Mouse (Mus musculus) forebrain, embryonic 10.5 days (tissue): ENCODE results near the gene Drap1. TPM values are rescaled to one million over a fixed set of nuclear protein-coding genes. Genes with fewer than 3 reads are reported as not detected.

ENCODE experiments used
- DNase-seq: peaks from one replicate; pipeline ENCODE4 v3.0.0-alpha.2; 2017; ENCODE audit warnings: low spot score; ENCODE audit errors: extremely low spot score
- H3K27ac ChIP-seq: fragments of 300-500 bp; sonication (generic); 2 replicates; pipeline ENCODE4 v1.5.1; 2016; ENCODE audit warnings: mild to moderate bottlenecking
- H3K27me3 ChIP-seq: fragments of 300-500 bp; sonication (generic); 2 replicates; pipeline ENCODE4 v1.6.1; 2016; ENCODE audit warnings: mild to moderate bottlenecking; ENCODE audit not compliant: poor library complexity, severe bottlenecking
- H3K36me3 ChIP-seq: fragments of 300-500 bp; sonication (generic); replicated peaks from 2 replicates; pipeline ENCODE4 v1.6.1; 2016; ENCODE audit warnings: mild to moderate bottlenecking, moderate library complexity
- H3K4me1 ChIP-seq: fragments of 300-500 bp; sonication (generic); 2 replicates; pipeline ENCODE4 v1.6.1; 2016
- H3K4me3 ChIP-seq: fragments of 300-500 bp; sonication (generic); 2 replicates; pipeline ENCODE4 v1.5.1; 2016; ENCODE audit warnings: mild to moderate bottlenecking, moderate library complexity
- H3K9me3 ChIP-seq: fragments of 300-500 bp; sonication (generic); 2 replicates; pipeline ENCODE4 v1.6.1; 2016; ENCODE audit warnings: mild to moderate bottlenecking, moderate library complexity
- WGBS: fragments of 180-500 bp; shearing (Covaris S2); methylation state at CpG from one replicate; pipeline ENCODE4 v1.1.7; 2016; 5-methylcytosine and 5-hydroxymethylcytosine counted together
- polyA plus RNA-seq: library from polyadenylated mRNA; unstranded; fragments of >200 nt; fragmentation: Nextera tagmentation; extraction: Ambion mirVana; gene quantifications from 2 replicates; pipeline ENCODE4 v1.2.1, GENCODE M21; 2016

Gene Drap1
- polyA plus RNA-seq, 1 experiment from 2014 or later = 198 TPM

DNA sequence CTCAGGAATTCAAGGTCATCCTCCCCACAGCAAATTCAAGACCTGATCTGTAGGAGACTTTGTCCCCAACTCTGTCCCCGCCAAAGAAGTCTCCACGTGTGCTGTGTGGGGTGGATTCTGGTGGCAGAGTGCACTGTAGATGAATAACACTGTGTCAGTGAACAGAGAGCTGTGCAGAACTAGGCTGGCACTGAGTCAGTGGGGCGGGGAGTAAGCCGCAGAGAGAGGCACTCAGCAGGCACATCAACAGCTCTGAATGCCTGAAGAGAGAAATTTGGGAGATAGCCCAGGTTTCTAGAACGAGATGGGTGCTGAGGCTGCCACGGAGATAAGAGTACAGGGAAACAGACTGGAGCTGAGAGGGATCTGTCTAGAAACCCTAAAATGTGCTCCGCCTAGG lies 34.2 kb upstream of the Drap1 start:
- Histone ChIP-seq H3K9me3 (no peaks in the 10 kb centered on the region), H3K36me3 (peaks cover 32% of the 10 kb centered on the region), H3K4me3 (no peak overlapping the region), H3K4me1 (peaks cover 61% of the 10 kb centered on the region), H3K27me3 (peaks cover 19% of the 10 kb centered on the region), H3K27ac (no peak overlapping the region)
- DNase-seq = no peak
- 68% methylated on average over 7 of the region's 7 CpGs for WGBS

DNA sequence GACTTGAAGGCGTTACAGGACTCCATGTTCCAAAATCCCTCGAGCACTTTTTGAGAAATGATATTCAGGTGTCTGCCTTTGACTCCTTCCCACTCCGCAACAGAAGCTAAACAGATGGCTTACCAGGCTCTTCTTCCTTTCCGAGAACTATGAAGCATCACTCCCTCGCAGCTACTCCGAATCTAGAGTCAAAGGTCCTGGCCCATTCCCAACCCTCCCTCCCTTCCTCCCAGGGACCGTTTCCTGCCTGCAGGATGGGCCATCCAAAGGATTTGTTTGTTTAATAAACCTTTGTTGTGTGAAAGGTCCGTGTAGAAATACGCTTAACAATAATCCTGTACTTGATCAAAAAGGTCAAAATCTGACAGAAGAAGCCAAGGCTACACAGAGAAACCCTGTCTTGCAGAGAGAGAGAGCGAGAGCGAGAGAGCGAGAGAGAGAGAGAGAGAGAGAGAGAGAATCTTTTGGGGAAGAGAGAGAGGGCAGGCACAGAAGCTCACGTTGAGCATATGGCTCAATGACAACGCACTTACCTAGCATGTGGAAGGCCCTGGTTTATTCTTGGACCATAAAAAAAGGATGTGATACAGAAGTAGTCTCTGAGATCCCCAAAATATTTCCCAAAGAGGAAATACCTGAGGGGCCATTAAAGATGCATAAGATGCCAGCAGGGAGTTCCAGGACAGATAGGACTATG lies 33.1 kb upstream of the Drap1 start, which contains the start of gene Ccdc85b:
Gene Ccdc85b, minus strand, starts transcription at position 149 of the 697 bp plus-strand sequence.
- 15% methylated on average over 14 of the region's 14 CpGs for WGBS
- Histone ChIP-seq H3K27ac (peak within 1 kb of the TSS; percentile 88), H3K36me3 (peaks cover 26% of the 10 kb centered on the region), H3K9me3 (no peaks in the 10 kb centered on the region), H3K27me3 (peaks cover 19% of the 10 kb centered on the region), H3K4me3 (peak within 1 kb of the TSS; percentile 87), H3K4me1 (peaks cover 55% of the 10 kb centered on the region)
- no peak for DNase-seq

DNA sequence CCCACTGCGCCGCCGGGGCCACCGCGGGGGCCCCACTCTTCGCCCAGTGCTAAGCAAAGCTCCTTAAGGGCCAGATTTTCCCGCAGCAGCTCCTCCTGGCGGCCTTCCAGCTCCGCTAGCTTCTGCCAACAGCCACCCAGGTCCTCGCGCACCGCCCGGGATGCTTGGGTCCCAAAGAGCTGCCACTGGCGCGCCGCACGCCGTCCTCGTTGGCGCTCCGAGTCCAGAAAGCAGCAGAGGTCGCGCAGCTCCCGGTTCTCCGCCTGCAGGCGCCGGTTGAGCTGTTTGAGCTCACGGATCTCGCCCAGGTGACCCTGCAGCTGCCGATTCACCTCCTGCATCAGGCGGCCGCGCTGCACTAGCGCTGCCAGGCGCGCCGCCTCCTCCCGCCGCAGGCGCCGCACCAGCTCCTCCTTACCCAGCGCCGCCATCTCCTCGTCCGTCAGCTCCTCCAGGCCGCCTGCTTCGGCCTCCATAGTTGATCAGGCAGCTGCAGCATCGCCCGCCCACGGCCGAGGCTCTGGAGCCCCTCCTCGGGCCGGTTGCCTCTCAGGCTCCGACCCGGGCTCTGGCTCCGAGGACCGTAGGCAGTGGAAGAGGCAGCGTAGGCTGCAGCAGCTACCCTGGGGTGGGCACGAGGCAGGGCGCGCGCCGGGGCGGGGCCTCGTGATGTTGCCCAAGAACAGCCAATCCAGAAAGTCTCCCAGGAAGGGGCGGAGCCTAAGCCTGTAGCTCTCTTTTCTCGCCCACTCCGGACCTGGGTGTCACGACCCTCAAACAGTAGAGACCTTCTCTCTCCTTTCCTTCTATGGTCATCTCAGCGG lies 32.4 kb upstream of the Drap1 start:
- Histone ChIP-seq H3K27ac (peak overlapping the region; percentile 88), H3K27me3 (peaks cover 19% of the 10 kb centered on the region), H3K36me3 (peaks cover 18% of the 10 kb centered on the region), H3K9me3 (no peaks in the 10 kb centered on the region), H3K4me3 (peak overlapping the region; percentile 87), H3K4me1 (peaks cover 55% of the 10 kb centered on the region)
- DNase-seq = peak; percentile 94
- WGBS = under 1% methylated on average over 70 of the region's 70 CpGs

DNA sequence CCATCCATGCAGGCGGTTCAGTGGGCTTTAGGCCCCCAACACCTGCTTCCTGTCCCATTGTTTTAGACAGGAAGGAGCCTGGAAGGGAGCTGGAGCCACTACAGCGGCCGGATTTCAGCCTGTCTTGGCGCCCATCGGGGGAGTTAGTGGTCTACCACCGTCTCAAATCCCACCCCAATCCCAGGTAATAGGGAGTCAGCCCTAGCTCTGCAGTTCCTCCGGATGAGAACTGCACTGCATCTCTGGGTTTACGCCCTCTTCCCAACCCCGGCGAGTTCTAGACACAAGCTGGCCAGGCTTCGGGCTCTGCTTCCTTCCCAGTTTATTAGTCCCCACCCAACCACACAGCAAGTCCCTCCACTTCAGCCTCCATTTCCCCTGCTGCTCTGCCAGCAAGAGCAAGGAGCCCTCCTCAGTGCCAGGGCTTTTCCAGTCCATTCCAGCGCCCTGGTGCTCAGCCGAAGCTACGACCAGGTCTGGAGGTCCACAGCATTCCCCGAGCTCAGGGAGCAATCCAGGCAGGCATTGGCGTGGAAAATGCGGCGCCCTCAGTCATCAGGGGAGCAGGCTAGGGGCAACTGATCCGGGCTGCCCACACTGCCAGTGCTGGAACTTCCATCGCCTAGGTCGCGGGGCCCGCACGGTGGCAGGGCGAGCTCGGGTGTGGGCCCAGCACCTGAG lies 31.6 kb upstream of the Drap1 start:
- Histone ChIP-seq H3K27ac (peak overlapping the region; percentile 88), H3K4me3 (peak overlapping the region; percentile 87), H3K36me3 (peaks cover 16% of the 10 kb centered on the region), H3K27me3 (peaks cover 26% of the 10 kb centered on the region), H3K9me3 (no peaks in the 10 kb centered on the region), H3K4me1 (peaks cover 51% of the 10 kb centered on the region)
- no peak for DNase-seq
- 7% methylated on average over 26 of the region's 26 CpGs for WGBS

DNA sequence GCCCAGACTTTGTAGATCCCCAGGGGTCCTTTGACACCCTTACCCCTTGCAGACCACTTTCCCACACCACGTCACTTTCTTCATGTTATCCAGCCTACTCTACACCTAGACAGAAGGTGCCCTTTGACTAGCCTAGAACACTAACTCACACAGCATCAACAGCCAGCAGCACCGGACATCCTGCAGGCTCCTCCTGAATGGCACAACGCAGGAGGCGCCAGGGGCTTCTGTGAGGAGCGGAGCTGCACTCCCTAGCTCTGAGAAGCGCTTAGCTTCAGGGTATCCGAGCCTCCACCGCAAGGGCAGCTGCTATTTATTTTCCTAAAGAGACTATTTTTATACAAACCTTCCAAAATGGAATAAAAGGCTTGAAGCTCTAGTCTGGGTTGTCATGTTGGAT lies 30.8 kb upstream of the Drap1 start:
- 72% methylated on average over 8 of the region's 8 CpGs for WGBS
- DNase-seq = no peak
- H3K27ac ChIP-seq = peak overlapping the region; percentile 88; the same call in 1 of the 2 replicates

DNA sequence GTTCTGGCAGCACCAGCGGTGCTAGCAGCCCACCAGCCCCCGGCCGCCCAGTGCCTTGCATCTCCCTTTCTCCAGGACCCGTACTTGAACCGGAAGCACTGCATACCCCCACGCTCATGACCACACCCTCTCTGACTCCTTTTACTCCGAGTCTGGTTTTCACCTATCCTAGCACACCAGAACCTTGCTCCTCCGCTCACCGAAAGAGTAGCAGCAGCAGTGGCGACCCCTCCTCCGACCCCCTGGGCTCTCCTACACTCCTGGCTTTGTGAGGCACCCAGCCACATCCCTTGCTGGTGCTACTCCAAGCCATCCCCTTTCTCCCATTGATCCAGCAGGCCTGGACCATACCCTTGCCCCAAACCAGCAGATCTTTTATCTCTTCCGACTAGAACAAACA lies 30.3 kb upstream of the Drap1 start:
- Histone ChIP-seq H3K36me3 (peaks cover 16% of the 10 kb centered on the region), H3K4me1 (peaks cover 43% of the 10 kb centered on the region), H3K27me3 (peaks cover 39% of the 10 kb centered on the region), H3K4me3 (peak overlapping the region; percentile 87), H3K27ac (no peak overlapping the region), H3K9me3 (no peaks in the 10 kb centered on the region)
- WGBS = 86% methylated on average over 12 of the region's 12 CpGs
- DNase-seq = no peak

More for the DNA sequence above, 30.8 kb upstream of the Drap1 start:
- peaks cover 34% of the 10 kb centered on the region for H3K27me3 ChIP-seq
- peak overlapping the region; percentile 87 for H3K4me3 ChIP-seq
- peaks cover 16% of the 10 kb centered on the region for H3K36me3 ChIP-seq
- no peaks in the 10 kb centered on the region for H3K9me3 ChIP-seq
- peaks cover 44% of the 10 kb centered on the region for H3K4me1 ChIP-seq

DNA sequence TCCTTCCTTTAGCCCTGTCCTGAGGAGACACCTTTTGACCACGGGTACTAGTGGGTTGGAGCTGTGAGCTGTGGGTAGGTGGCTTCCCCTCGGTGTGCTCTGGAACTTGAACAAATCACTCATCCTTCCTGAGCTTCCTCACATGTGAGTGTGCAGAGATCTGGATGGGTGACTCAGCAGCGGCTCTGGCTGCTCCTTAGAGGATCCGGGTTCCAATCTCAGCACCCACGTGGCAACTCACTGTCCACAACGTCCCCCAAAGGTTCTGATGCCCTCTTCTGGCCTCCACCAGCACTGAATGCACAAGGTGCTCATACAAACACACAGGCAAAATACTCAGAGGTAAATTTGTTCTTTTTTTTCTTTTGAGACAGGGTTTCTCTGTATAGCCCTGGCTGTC lies 27.0 kb upstream of the Drap1 start:
- H3K27me3 ChIP-seq = peaks cover 53% of the 10 kb centered on the region
- no peak overlapping the region for H3K4me3 ChIP-seq
- H3K4me1 ChIP-seq = peaks cover 43% of the 10 kb centered on the region
- H3K36me3 ChIP-seq = peaks cover 16% of the 10 kb centered on the region
- WGBS = 80% methylated on average over 6 of the region's 6 CpGs
- DNase-seq = no peak
- H3K27ac ChIP-seq = no peak overlapping the region
- H3K9me3 ChIP-seq = peaks cover 6% of the 10 kb centered on the region; the same call in 1 of the 2 replicates

DNA sequence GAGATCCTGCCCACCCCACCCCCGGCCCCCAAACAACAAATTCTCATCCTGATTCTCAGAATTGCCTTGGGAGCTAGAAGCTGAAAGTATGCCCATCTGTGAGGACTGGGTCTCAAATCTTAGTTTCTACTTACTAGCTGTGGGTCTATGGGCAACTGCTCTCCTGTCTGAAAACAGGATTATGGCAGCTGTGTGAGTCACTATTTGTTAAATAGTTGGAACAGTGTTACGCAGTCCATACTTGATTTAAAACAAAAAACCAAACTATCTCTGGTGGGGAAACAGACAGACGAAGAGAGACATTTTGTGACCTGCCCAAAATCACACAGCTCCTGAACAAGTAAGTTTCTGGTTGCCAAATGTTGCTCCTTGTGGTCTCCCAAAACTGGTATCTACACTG lies 24.9 kb upstream of the Drap1 start:
- peaks cover 6% of the 10 kb centered on the region; the same call in 1 of the 2 replicates for H3K9me3 ChIP-seq
- peaks cover 11% of the 10 kb centered on the region for H3K36me3 ChIP-seq
- no peak overlapping the region for H3K27ac ChIP-seq
- peaks cover 74% of the 10 kb centered on the region for H3K27me3 ChIP-seq
- H3K4me1 ChIP-seq = peaks cover 26% of the 10 kb centered on the region
- no peak for DNase-seq
- no peak overlapping the region for H3K4me3 ChIP-seq
- 91% methylated on average over 3 of the region's 3 CpGs for WGBS

DNA sequence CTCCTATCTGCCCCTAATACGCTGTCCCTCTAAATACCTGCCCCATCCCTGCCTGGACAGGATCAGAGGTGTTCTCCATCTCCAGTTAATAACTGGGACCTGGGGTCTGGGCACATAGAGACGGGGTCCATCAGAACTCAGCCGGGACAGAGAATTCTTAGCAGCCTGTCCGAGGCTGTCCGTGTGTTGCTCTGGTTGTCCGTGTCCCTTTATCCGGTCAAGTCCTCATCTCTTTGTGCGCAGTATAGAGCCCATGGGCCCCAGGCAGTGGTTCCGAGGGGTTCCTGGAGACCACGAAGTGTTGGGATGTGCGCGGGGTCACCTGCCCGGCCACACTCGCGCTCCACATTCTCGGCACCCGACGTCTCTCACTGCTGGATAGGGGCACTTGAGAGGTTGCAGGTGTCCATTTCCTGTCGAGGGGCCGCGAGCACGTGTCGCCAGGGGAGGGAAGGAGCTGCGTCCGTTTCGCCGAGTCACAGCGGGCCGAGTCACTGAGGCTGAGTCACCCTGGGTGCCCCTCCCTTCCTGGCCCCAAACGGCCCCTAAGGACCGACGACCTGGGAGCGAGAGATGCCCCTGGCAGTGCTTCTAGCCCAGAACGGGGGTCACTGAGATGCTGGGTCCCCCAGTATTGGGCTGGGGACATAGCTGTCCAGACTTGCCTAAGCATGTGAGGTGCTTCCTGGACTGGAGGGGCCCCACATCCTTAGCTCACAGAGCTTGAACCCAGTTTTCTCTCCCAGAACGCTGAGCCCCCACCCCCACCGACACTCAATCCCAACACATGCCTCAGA lies 23.8 kb upstream of the Drap1 start:
- Histone ChIP-seq H3K4me1 (peaks cover 24% of the 10 kb centered on the region), H3K27me3 (peaks cover 82% of the 10 kb centered on the region), H3K27ac (0 out of 2 replicates have a peak overlapping the region, but pooled peaks have one; percentile 25), H3K4me3 (peak overlapping the region; percentile 64), H3K36me3 (no peaks in the 10 kb centered on the region), H3K9me3 (peaks cover 6% of the 10 kb centered on the region; the same call in 1 of the 2 replicates)
- peak; percentile 42 for DNase-seq
- WGBS = 7% methylated on average over 36 of the region's 36 CpGs

DNA sequence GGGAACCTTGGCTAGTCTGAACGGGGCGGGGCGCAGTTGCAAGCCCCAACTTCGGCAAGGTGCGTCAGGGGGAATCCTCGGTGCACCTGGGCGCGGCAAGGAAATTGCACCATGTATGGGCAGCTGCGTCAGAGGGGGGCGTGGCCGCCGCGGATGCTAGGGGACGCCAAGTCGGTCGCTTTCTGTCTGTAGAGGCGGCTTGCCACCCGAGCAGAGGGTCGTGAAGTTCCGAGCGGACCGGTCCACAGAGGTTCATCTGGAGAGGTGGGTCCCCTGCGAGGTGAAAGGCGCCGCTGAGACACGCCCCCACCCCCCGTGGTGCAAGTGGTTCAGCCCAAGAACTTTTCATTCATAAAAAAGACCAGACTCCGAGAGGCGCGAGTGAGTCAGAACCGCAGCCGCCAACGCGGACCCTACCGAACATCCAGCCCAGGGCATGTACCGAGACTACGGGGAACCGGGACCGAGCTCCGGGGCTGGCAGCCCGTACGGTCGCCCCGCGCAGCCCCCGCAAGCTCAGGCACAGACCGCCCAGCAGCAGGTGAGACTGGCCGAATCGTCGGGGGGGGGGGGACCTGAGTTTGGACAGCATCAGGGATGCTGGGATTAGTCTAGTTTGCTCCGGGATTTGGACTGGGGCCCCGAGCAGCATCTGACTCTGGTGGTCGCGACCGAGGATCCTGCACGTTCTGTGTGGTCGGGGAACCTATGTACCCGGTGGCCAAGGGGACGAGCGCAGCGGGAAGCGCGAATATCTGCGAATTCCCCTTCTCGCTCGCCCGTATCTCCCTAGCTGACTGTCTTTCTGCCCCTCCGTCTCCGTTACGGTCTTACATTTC lies 23.0 kb upstream of the Drap1 start, which contains the start of gene Fosl1:
Gene Fosl1, plus strand, starts transcription at position 33 of the 839 bp plus-strand sequence.
- H3K4me3 ChIP-seq = peak within 1 kb of the TSS; percentile 64
- H3K36me3 ChIP-seq = no peaks in the 10 kb centered on the region
- peaks cover 6% of the 10 kb centered on the region; the same call in 1 of the 2 replicates for H3K9me3 ChIP-seq
- WGBS = under 1% methylated on average over 70 of the region's 70 CpGs
- peaks cover 82% of the 10 kb centered on the region for H3K27me3 ChIP-seq
- DNase-seq = peak; percentile 52
- H3K4me1 ChIP-seq = peaks cover 24% of the 10 kb centered on the region
- 0 out of 2 replicates have a peak within 1 kb of the TSS, but pooled peaks have one; percentile 25 for H3K27ac ChIP-seq

DNA sequence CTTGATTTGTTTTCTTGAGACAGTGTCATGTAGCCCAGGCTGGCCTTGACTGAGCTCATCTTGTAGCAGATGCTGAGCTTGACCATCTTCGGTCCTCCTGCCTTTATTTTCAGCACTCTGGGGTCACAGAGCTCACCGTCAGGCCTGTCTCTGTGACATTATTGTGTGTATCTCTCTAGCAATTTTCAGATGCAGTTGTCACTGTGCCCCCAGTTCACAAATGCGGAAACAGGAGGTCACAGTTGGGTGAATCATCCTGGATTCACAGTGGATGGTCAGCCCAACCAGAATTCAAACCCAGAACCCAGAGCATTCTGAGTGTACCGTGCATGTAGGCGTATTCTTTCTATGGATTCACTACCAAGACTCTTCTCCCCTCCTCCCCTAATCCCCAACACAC lies 21.0 kb upstream of the Drap1 start:
- H3K27me3 ChIP-seq = peaks cover 69% of the 10 kb centered on the region
- peaks cover 6% of the 10 kb centered on the region; the same call in 1 of the 2 replicates for H3K9me3 ChIP-seq
- no peak overlapping the region for H3K27ac ChIP-seq
- 90% methylated on average over 5 of the region's 5 CpGs for WGBS
- peaks cover 24% of the 10 kb centered on the region for H3K4me1 ChIP-seq
- H3K36me3 ChIP-seq = no peaks in the 10 kb centered on the region
- DNase-seq = no peak
- H3K4me3 ChIP-seq = no peak overlapping the region
